In the genomic region with DNA sequence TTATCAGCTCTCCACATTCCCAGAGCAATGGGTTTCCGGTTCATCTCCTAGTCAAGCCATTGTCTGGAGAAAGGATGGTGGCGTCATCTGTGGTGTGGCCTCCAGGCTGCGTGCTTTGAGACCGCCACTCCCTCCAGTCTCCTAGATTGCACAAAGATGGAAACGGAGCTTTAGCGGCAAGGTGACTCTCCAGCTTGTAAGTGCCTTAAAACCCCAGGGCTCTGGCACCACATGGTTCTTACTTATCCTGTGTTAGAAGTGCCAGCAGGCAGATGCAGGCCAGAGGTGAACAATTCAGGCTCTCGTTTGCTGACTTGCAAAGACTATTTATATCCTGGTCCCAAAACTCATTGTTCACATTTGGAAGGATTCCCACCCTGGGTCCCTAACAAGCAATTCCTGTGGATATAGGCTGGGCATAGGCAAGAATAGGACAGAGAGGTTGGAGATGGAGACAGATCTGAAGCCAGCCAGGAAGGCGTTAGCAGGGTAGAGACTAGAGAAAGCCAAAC, we compare ENCODE assay signal across 12 mouse cellular contexts. TPM values are rescaled to one million over a fixed set of nuclear protein-coding genes. Genes with fewer than 3 reads are reported as not detected.
DNase-seq lines count a peak whose midpoint lies in the region; ATAC-seq and TF ChIP-seq lines count a peak whose summit lies in the region.
"Had no signal": no experiment of that assay in that cellular context is flagged by ENCODE, and none has a peak within 500 bp of the region (broad histone marks: within the 10 kb centered on the region; RNA-seq: fewer than 3 reads in every experiment).

No protein-coding gene starts in this region.

- H3K4me1 ChIP-seq in kidney, adult 2 months (ENCODE audit: control insufficient read depth, insufficient read depth, low read length) = 0 out of 2 replicates have a peak, but pooled peaks cover 5% of the 10 kb centered on the region
- H3K4me1 ChIP-seq in heart, embryonic 13.5 days = peaks cover 33% of the 10 kb centered on the region
- peaks cover 7% of the 10 kb centered on the region for H3K4me1 ChIP-seq in lung, postnatal 0 days (ENCODE audit: insufficient read depth, low read depth, low read length)
- no peaks in the 10 kb centered on the region for H3K4me1 ChIP-seq in midbrain, embryonic 16.5 days (ENCODE audit: control insufficient read depth, insufficient read depth, low read length)

- H3K27me3 ChIP-seq in kidney, adult 2 months (replicated peaks; ENCODE audit: control insufficient read depth, insufficient read depth, low read length) = no peaks in the 10 kb centered on the region
- no peaks in the 10 kb centered on the region for H3K27me3 ChIP-seq in heart, embryonic 13.5 days (replicated peaks)
- no peaks in the 10 kb centered on the region for H3K27me3 ChIP-seq in lung, postnatal 0 days (replicated peaks; ENCODE audit: insufficient read depth, low read length)
- no peaks in the 10 kb centered on the region for H3K27me3 ChIP-seq in midbrain, embryonic 16.5 days (ENCODE audit: control insufficient read depth, insufficient read depth, low read depth, low read length)
- H3K27me3 ChIP-seq: forebrain, embryonic 12.5 days had no signal

- peak; percentile 31; the same call in 1 of the 2 replicates for ATAC-seq in heart, embryonic 13.5 days (ENCODE audit: extremely low read depth, insufficient number of reproducible peaks, low FRiP score, low TSS enrichment)
- peak; percentile 88 for ATAC-seq in lung, postnatal 0 days
- ATAC-seq in midbrain, embryonic 16.5 days = no peak

- H3K9me3 ChIP-seq in heart, embryonic 13.5 days = no peaks in the 10 kb centered on the region
- no peaks in the 10 kb centered on the region for H3K9me3 ChIP-seq in lung, postnatal 0 days (ENCODE audit: low read length)
- H3K9me3 ChIP-seq in midbrain, embryonic 16.5 days (replicated peaks; ENCODE audit: control insufficient read depth, low read length, poor library complexity, severe bottlenecking) = no peaks in the 10 kb centered on the region
- H3K9me3 ChIP-seq: forebrain, embryonic 12.5 days had no signal

- H3K36me3 ChIP-seq in kidney, adult 2 months (ENCODE audit: control insufficient read depth, insufficient read depth, low read length) = no peaks in the 10 kb centered on the region; the same call in 1 of the 2 replicates
- peaks cover 41% of the 10 kb centered on the region for H3K36me3 ChIP-seq in heart, embryonic 13.5 days
- peaks cover 10% of the 10 kb centered on the region for H3K36me3 ChIP-seq in lung, postnatal 0 days (ENCODE audit: insufficient read depth, low read length)
- H3K36me3 ChIP-seq in midbrain, embryonic 16.5 days (ENCODE audit: control insufficient read depth, insufficient read depth, low read length) = peaks cover 13% of the 10 kb centered on the region

- no peak for TF ChIP-seq CTCF in kidney, adult 2 months (conservative IDR thresholded peaks at IDR 0.05; ENCODE audit: insufficient read depth, insufficient read length, low read depth, low read length)
- peak; percentile 11; the same call in 1 of the 2 replicates for TF ChIP-seq CTCF in lung, postnatal 0 days (IDR thresholded peaks at IDR 0.05)

- 63% methylated on average over 8 of the region's 8 CpGs for WGBS in kidney, adult 2 months
- 27% methylated on average over 8 of the region's 8 CpGs for WGBS in heart, embryonic 13.5 days
- WGBS in lung, postnatal 0 days = 35% methylated on average over 8 of the region's 8 CpGs
- 59% methylated on average over 8 of the region's 8 CpGs for WGBS in midbrain, embryonic 16.5 days

- intact Hi-C loops in left cerebral cortex, postnatal 10 days (cut with DNase I) = no loop called here

- no peak overlapping the region for H3K4me3 ChIP-seq in kidney, adult 2 months (ENCODE audit: insufficient read depth, low read depth, low read length)
- no peak overlapping the region for H3K4me3 ChIP-seq in heart, embryonic 13.5 days
- no peak overlapping the region for H3K4me3 ChIP-seq in lung, postnatal 0 days (ENCODE audit: low read depth, low read length)
- H3K4me3 ChIP-seq in midbrain, embryonic 16.5 days (ENCODE audit: low read depth, low read length) = no peak overlapping the region
- H3K4me3 ChIP-seq: forebrain, embryonic 12.5 days had no signal

- peak; percentile 78 for TF ChIP-seq EP300 in lung, postnatal 0 days (IDR thresholded peaks at IDR 0.05)

- DNase-seq in kidney, adult 2 months = peak; percentile 57
- no peak for DNase-seq in kidney, adult 11 months
- DNase-seq in adipocyte (ENCODE audit: low spot score) = peak; percentile 58
- peak; percentile 73 for DNase-seq in lung, postnatal 0 days (ENCODE audit: low spot score)
- DNase-seq in cerebellum, postnatal 36 days = no peak
- DNase-seq in left cerebral cortex, postnatal 10 days (ENCODE audit: extremely low spot score in 1 of 2, low spot score in 2 of 2) = no peak
- DNase-seq: adrenal gland, adult 2 months; retina, postnatal 1 day had no signal

- no peak for TF ChIP-seq POLR2A in kidney, adult 2 months (IDR thresholded peaks at IDR 0.05; ENCODE audit: low read depth, low read length)

- H3K4me2 ChIP-seq in heart, embryonic 13.5 days = peak overlapping the region; percentile 15; the same call in 1 of the 2 replicates
- H3K4me2 ChIP-seq in lung, postnatal 0 days (replicated peaks; ENCODE audit: low read depth, low read length) = no peak overlapping the region
- no peak overlapping the region for H3K4me2 ChIP-seq in midbrain, embryonic 16.5 days (ENCODE audit: low read length)
- H3K4me2 ChIP-seq: forebrain, embryonic 12.5 days; midbrain, embryonic 11.5 days had no signal

- peak overlapping the region; percentile 24; the same call in 1 of the 2 replicates for H3K9ac ChIP-seq in heart, embryonic 13.5 days
- H3K9ac ChIP-seq in lung, postnatal 0 days (replicated peaks; ENCODE audit: low read depth) = no peak overlapping the region
- H3K9ac ChIP-seq in midbrain, embryonic 16.5 days (ENCODE audit: low read depth, low read length) = no peak overlapping the region
- H3K9ac ChIP-seq: forebrain, embryonic 12.5 days had no signal

- peak overlapping the region; percentile 32 for H3K27ac ChIP-seq in kidney, adult 2 months (ENCODE audit: insufficient read depth, low read depth, low read length)
- peak overlapping the region; percentile 82 for H3K27ac ChIP-seq in heart, embryonic 13.5 days (replicated peaks)
- peak overlapping the region; percentile 77 for H3K27ac ChIP-seq in lung, postnatal 0 days (ENCODE audit: low read length)
- H3K27ac ChIP-seq in midbrain, embryonic 16.5 days (ENCODE audit: low read length) = no peak overlapping the region
- H3K27ac ChIP-seq: forebrain, embryonic 12.5 days had no signal

RNA-seq across cellular contexts. Expression of gene Anp32a, which starts 40.4 kb away (rescaled TPM):
- 32.0 and 61.3 TPM in 2 replicates for polyA plus RNA-seq in kidney, adult 2 months (2012; rRNA removed)
- 150 and 157 TPM in 2 replicates for polyA plus RNA-seq in heart, embryonic 13.5 days (2015; fragmentation: Nextera tagmentation; extraction: Ambion mirVana)
- 101 and 141 TPM in 2 replicates for polyA plus RNA-seq in lung, postnatal 0 days (2015; fragmentation: Nextera tagmentation; extraction: Ambion mirVana)
- polyA plus RNA-seq in midbrain, embryonic 16.5 days (2015; fragmentation: Nextera tagmentation; extraction: Ambion mirVana) = 107 and 117 TPM in 2 replicates
- 100 to 1,000 TPM; 232 to 233 TPM for total RNA-seq in left cerebral cortex, postnatal 10 days (2021)

Comparison
In these comparisons a context has a peak if more than half of its experiments do, and no peak if none do; other contexts are left out.
1. DNase-seq: peak in kidney, adult 2 months (single experiment), adipocyte (single experiment) and lung, postnatal 0 days (single experiment); none in kidney, adult 11 months (single experiment), cerebellum, postnatal 36 days (0 of 2) and left cerebral cortex, postnatal 10 days (0 of 2).